Comparison of ENCODE assay signal across 17 mouse cellular contexts in the genomic region with DNA sequence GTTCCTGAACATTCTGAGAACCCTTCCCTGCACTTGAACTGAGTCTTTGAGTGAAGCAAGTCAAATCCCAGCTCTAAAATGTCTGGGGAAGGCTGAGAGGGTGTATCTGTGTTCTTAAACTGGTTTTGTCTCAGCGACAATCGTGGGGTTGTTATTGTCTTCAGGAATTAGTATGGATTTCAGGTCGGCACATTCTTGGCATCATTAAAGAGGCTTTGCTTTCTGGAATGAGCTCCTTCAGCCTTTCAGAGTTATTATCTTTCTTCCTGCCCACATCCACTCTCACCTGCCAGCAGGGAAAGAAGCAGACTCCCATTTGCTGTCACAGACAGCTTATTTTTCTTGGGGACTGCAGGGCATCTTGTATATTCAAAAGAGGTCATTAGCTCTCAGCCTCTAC.
"Had no signal": no experiment of that assay in that cellular context is flagged by ENCODE, and none has a peak within 500 bp of the region (broad histone marks: within the 10 kb centered on the region; RNA-seq: fewer than 3 reads in every experiment).

No protein-coding gene starts in this region.

- H3K27ac ChIP-seq: lung, embryonic 15.5 days; macrophage; midbrain, embryonic 13.5 days; midbrain, embryonic 15.5 days; neural tube, embryonic 12.5 days; stomach, embryonic 15.5 days; stomach, postnatal 0 days had no signal

- H3K4me2 ChIP-seq: lung, embryonic 15.5 days; midbrain, embryonic 11.5 days; midbrain, embryonic 13.5 days; midbrain, embryonic 15.5 days; neural tube, embryonic 12.5 days; stomach, embryonic 15.5 days had no signal

- DNase-seq: lung, adult 2 months; lung, postnatal 14 days; lung, postnatal 36 days; right cerebral cortex, postnatal 14 days; thymus, adult 2 months; thymus, postnatal 25 days; thymus, postnatal 4 days had no signal

- H3K4me3 ChIP-seq: lung, embryonic 15.5 days; megakaryocyte, embryonic 14.5 days; midbrain, embryonic 13.5 days; midbrain, embryonic 15.5 days; neural tube, embryonic 12.5 days; stomach, embryonic 15.5 days had no signal

- H3K4me1 ChIP-seq: lung, embryonic 15.5 days; megakaryocyte, embryonic 14.5 days; midbrain, embryonic 13.5 days; midbrain, embryonic 15.5 days; neural tube, embryonic 12.5 days; stomach, embryonic 15.5 days had no signal

- H3K36me3 ChIP-seq: lung, embryonic 15.5 days; midbrain, embryonic 13.5 days; midbrain, embryonic 15.5 days; neural tube, embryonic 12.5 days; stomach, embryonic 15.5 days had no signal

- H3K27me3 ChIP-seq: lung, embryonic 15.5 days; megakaryocyte, embryonic 14.5 days; midbrain, embryonic 13.5 days; midbrain, embryonic 15.5 days; neural tube, embryonic 12.5 days; stomach, embryonic 15.5 days had no signal

- H3K9me3 ChIP-seq: lung, embryonic 15.5 days; midbrain, embryonic 13.5 days; midbrain, embryonic 15.5 days; neural tube, embryonic 12.5 days; stomach, embryonic 15.5 days had no signal

- H3K9ac ChIP-seq: lung, embryonic 15.5 days; midbrain, embryonic 13.5 days; midbrain, embryonic 15.5 days; neural tube, embryonic 12.5 days; stomach, embryonic 15.5 days had no signal

- ATAC-seq: lung, postnatal 0 days; midbrain, embryonic 13.5 days; midbrain, embryonic 15.5 days had no signal
